Mouse (Mus musculus): Measurements from ENCODE around the gene Themis2. TPM values are rescaled to one million over a fixed set of nuclear protein-coding genes. Genes with fewer than 3 reads are reported as not detected.
"Not testable (repeated sequence)": the region's sequence is repeated elsewhere in the genome, so short reads cannot be mapped to it uniquely, and the experiment has no call there.

Gene Themis2
- polyA plus RNA-seq, 1 experiment from 2014 or later = 1.6 TPM

- no peak overlapping the region for H3K4me3 ChIP-seq (replicated peaks; ENCODE audit: low read depth, low read length)
- no peak for DNase-seq
- H3K4me2 ChIP-seq (ENCODE audit: low read length) = no peak overlapping the region
- 95% methylated on average over 9 of the region's 9 CpGs for WGBS
- H3K9me3 ChIP-seq (ENCODE audit: control insufficient read depth, low read length) = no peaks in the 10 kb centered on the region
- no peak overlapping the region for H3K27ac ChIP-seq (replicated peaks; ENCODE audit: low read depth, low read length)
- H3K9ac ChIP-seq (replicated peaks; ENCODE audit: low read length) = no peak overlapping the region
- H3K27me3 ChIP-seq (ENCODE audit: control insufficient read depth, insufficient read depth, low read length) = no peaks in the 10 kb centered on the region
- ATAC-seq (ENCODE audit: low FRiP score, low TSS enrichment) = no peak
- H3K36me3 ChIP-seq (ENCODE audit: control insufficient read depth, insufficient read depth, low read length) = peaks cover 52% of the 10 kb centered on the region
- H3K4me1 ChIP-seq (ENCODE audit: control insufficient read depth, insufficient read depth, low read length) = peaks cover 6% of the 10 kb centered on the region; the same call in 1 of the 2 replicates
These were observed 24.4 kb downstream of the Themis2 start for GRCm38 (mm10) chr4:132771776-132772175.

GRCm38 (mm10) chr4:132767914-132768876 lies 28.0 kb downstream of the Themis2 start, which contains the start of gene Rpa2:
TSS of gene Rpa2 (plus strand) at chr4:132768332.
- no peak within 1 kb of the TSS; the same call in 1 of the 2 replicates for H3K27ac ChIP-seq (replicated peaks; ENCODE audit: low read depth, low read length)
- DNase-seq (peak; percentile 99), ATAC-seq (ENCODE audit: low FRiP score, low TSS enrichment) (peak; percentile 95)
- under 1% methylated on average over 71 of the region's 71 CpGs for WGBS
- H3K9me3 ChIP-seq (ENCODE audit: control insufficient read depth, low read length) = no peaks in the 10 kb centered on the region
- peak within 1 kb of the TSS; percentile 52 for H3K9ac ChIP-seq (replicated peaks; ENCODE audit: low read length)
- peak within 1 kb of the TSS; percentile 71 for H3K4me3 ChIP-seq (replicated peaks; ENCODE audit: low read depth, low read length)
- H3K4me2 ChIP-seq (ENCODE audit: low read length) = peak within 1 kb of the TSS; percentile 89
- no peaks in the 10 kb centered on the region for H3K27me3 ChIP-seq (ENCODE audit: control insufficient read depth, insufficient read depth, low read length)
- H3K4me1 ChIP-seq (ENCODE audit: control insufficient read depth, insufficient read depth, low read length) = peaks cover 6% of the 10 kb centered on the region; the same call in 1 of the 2 replicates
- peaks cover 20% of the 10 kb centered on the region; the same call in 1 of the 2 replicates for H3K36me3 ChIP-seq (ENCODE audit: control insufficient read depth, insufficient read depth, low read length)

GRCm38 (mm10) chr4:132763125-132763524 lies 33.1 kb downstream of the Themis2 start:
- not testable (repeated sequence) for DNase-seq; H3K27ac ChIP-seq (replicated peaks; ENCODE audit: low read depth, low read length); H3K4me3 ChIP-seq (replicated peaks; ENCODE audit: low read depth, low read length); ATAC-seq (ENCODE audit: low FRiP score, low TSS enrichment); H3K4me1 ChIP-seq (ENCODE audit: control insufficient read depth, insufficient read depth, low read length); H3K9ac ChIP-seq (replicated peaks; ENCODE audit: low read length); H3K27me3 ChIP-seq (ENCODE audit: control insufficient read depth, insufficient read depth, low read length); H3K36me3 ChIP-seq (ENCODE audit: control insufficient read depth, insufficient read depth, low read length); H3K4me2 ChIP-seq (ENCODE audit: low read length); H3K9me3 ChIP-seq (ENCODE audit: control insufficient read depth, low read length)
- 91% methylated on average over 3 of the region's 3 CpGs for WGBS

- WGBS = 81% methylated on average over 6 of the region's 6 CpGs
- H3K4me3 ChIP-seq (replicated peaks; ENCODE audit: low read depth, low read length) = no peak overlapping the region
- no peak overlapping the region for H3K4me2 ChIP-seq (ENCODE audit: low read length)
- peaks cover under 1% of the 10 kb centered on the region; the same call in 1 of the 2 replicates for H3K27me3 ChIP-seq (ENCODE audit: control insufficient read depth, insufficient read depth, low read length)
- no peak overlapping the region for H3K9ac ChIP-seq (replicated peaks; ENCODE audit: low read length)
- no peak for DNase-seq
- H3K27ac ChIP-seq (replicated peaks; ENCODE audit: low read depth, low read length) = no peak overlapping the region
- H3K9me3 ChIP-seq (ENCODE audit: control insufficient read depth, low read length) = no peaks in the 10 kb centered on the region
- no peak for ATAC-seq (ENCODE audit: low FRiP score, low TSS enrichment)
- H3K4me1 ChIP-seq (ENCODE audit: control insufficient read depth, insufficient read depth, low read length) = no peaks in the 10 kb centered on the region
- no peaks in the 10 kb centered on the region for H3K36me3 ChIP-seq (ENCODE audit: control insufficient read depth, insufficient read depth, low read length)
These were observed 33.6 kb downstream of the Themis2 start for GRCm38 (mm10) chr4:132762602-132763001.

- Histone ChIP-seq H3K9ac (replicated peaks; ENCODE audit: low read length) (no peak overlapping the region), H3K27ac (replicated peaks; ENCODE audit: low read depth, low read length) (no peak overlapping the region), H3K4me3 (replicated peaks; ENCODE audit: low read depth, low read length) (no peak overlapping the region), H3K27me3 (ENCODE audit: control insufficient read depth, insufficient read depth, low read length) (peaks cover 9% of the 10 kb centered on the region; the same call in 1 of the 2 replicates), H3K9me3 (ENCODE audit: control insufficient read depth, low read length) (no peaks in the 10 kb centered on the region), H3K4me1 (ENCODE audit: control insufficient read depth, insufficient read depth, low read length) (0 out of 2 replicates have a peak, but pooled peaks cover 8% of the 10 kb centered on the region), H3K4me2 (ENCODE audit: low read length) (no peak overlapping the region), H3K36me3 (ENCODE audit: control insufficient read depth, insufficient read depth, low read length) (no peaks in the 10 kb centered on the region)
- no peak for ATAC-seq (ENCODE audit: low FRiP score, low TSS enrichment)
- 76% methylated on average over 3 of the region's 3 CpGs for WGBS
- no peak for DNase-seq
These were observed 35.9 kb downstream of the Themis2 start for GRCm38 (mm10) chr4:132760296-132760695.

GRCm38 (mm10) chr4:132757633-132758351 lies 38.4 kb downstream of the Themis2 start:
- Histone ChIP-seq H3K4me2 (ENCODE audit: low read length) (no peak overlapping the region), H3K27ac (replicated peaks; ENCODE audit: low read depth, low read length) (no peak overlapping the region), H3K4me3 (replicated peaks; ENCODE audit: low read depth, low read length) (no peak overlapping the region), H3K27me3 (ENCODE audit: control insufficient read depth, insufficient read depth, low read length) (peaks cover 9% of the 10 kb centered on the region; the same call in 1 of the 2 replicates), H3K9ac (replicated peaks; ENCODE audit: low read length) (no peak overlapping the region), H3K4me1 (ENCODE audit: control insufficient read depth, insufficient read depth, low read length) (0 out of 2 replicates have a peak, but pooled peaks cover 8% of the 10 kb centered on the region), H3K9me3 (ENCODE audit: control insufficient read depth, low read length) (no peaks in the 10 kb centered on the region), H3K36me3 (ENCODE audit: control insufficient read depth, insufficient read depth, low read length) (no peaks in the 10 kb centered on the region)
- DNase-seq = no peak
- WGBS = 87% methylated on average over 7 of the region's 7 CpGs
- no peak for ATAC-seq (ENCODE audit: low FRiP score, low TSS enrichment)

GRCm38 (mm10) chr4:132756974-132757373 lies 39.2 kb downstream of the Themis2 start, which contains the start of gene Smpdl3b:
TSS of gene Smpdl3b (minus strand) at chr4:132757252.
- Histone ChIP-seq H3K4me2 (ENCODE audit: low read length) (peak within 1 kb of the TSS; percentile 69), H3K4me1 (ENCODE audit: control insufficient read depth, insufficient read depth, low read length) (0 out of 2 replicates have a peak, but pooled peaks cover 8% of the 10 kb centered on the region), H3K9me3 (ENCODE audit: control insufficient read depth, low read length) (no peaks in the 10 kb centered on the region), H3K27me3 (ENCODE audit: control insufficient read depth, insufficient read depth, low read length) (peaks cover 9% of the 10 kb centered on the region; the same call in 1 of the 2 replicates), H3K4me3 (replicated peaks; ENCODE audit: low read depth, low read length) (peak within 1 kb of the TSS; percentile 29), H3K36me3 (ENCODE audit: control insufficient read depth, insufficient read depth, low read length) (no peaks in the 10 kb centered on the region), H3K9ac (replicated peaks; ENCODE audit: low read length) (peak within 1 kb of the TSS; percentile 45), H3K27ac (replicated peaks; ENCODE audit: low read depth, low read length) (no peak within 1 kb of the TSS)
- WGBS = under 1% methylated on average over 22 of the region's 22 CpGs
- ATAC-seq (ENCODE audit: low FRiP score, low TSS enrichment) = peak; percentile 46; the same call in 1 of the 2 replicates
- peak; percentile 84 for DNase-seq

- no peaks in the 10 kb centered on the region for H3K36me3 ChIP-seq (ENCODE audit: control insufficient read depth, insufficient read depth, low read length)
- H3K4me3 ChIP-seq (replicated peaks; ENCODE audit: low read depth, low read length) = no peak overlapping the region
- H3K27ac ChIP-seq (replicated peaks; ENCODE audit: low read depth, low read length) = no peak overlapping the region
- H3K4me1 ChIP-seq (ENCODE audit: control insufficient read depth, insufficient read depth, low read length) = 0 out of 2 replicates have a peak, but pooled peaks cover 8% of the 10 kb centered on the region
- ATAC-seq (ENCODE audit: low FRiP score, low TSS enrichment) = no peak
- peaks cover 9% of the 10 kb centered on the region; the same call in 1 of the 2 replicates for H3K27me3 ChIP-seq (ENCODE audit: control insufficient read depth, insufficient read depth, low read length)
- no peak overlapping the region for H3K4me2 ChIP-seq (ENCODE audit: low read length)
- DNase-seq = no peak
- 75% methylated on average over 6 of the region's 6 CpGs for WGBS
- no peak overlapping the region for H3K9ac ChIP-seq (replicated peaks; ENCODE audit: low read length)
- no peaks in the 10 kb centered on the region for H3K9me3 ChIP-seq (ENCODE audit: control insufficient read depth, low read length)
These were observed 43.2 kb downstream of the Themis2 start for GRCm38 (mm10) chr4:132752992-132753391.
